ENCODE assay signal across 18 mouse cellular contexts in genomic region chr17:13680318-13680717, GRCm38 (mm10).
DNase-seq lines count a peak whose midpoint lies in the region; ATAC-seq and TF ChIP-seq lines count a peak whose summit lies in the region.
"Had no signal": no experiment of that assay in that cellular context is flagged by ENCODE, and none has a peak within 500 bp of the region (broad histone marks: within the 10 kb centered on the region; RNA-seq: fewer than 3 reads in every experiment).

No protein-coding gene starts in this region.

- H3K27me3 ChIP-seq in heart, embryonic 10.5 days (ENCODE audit: insufficient read depth, poor library complexity, severe bottlenecking): no peaks in the 10 kb centered on the region
- no peaks in the 10 kb centered on the region for H3K27me3 ChIP-seq in midbrain, embryonic 10.5 days (ENCODE audit: low read depth, poor library complexity, severe bottlenecking)
- no peaks in the 10 kb centered on the region for H3K27me3 ChIP-seq in midbrain, embryonic 11.5 days (ENCODE audit: control insufficient read depth, insufficient read depth, low read length)
- no peaks in the 10 kb centered on the region for H3K27me3 ChIP-seq in forebrain, embryonic 13.5 days
- no peaks in the 10 kb centered on the region for H3K27me3 ChIP-seq in hindbrain, postnatal 0 days (ENCODE audit: insufficient read depth, low read length)
- H3K27me3 ChIP-seq: heart, embryonic 15.5 days; limb, embryonic 13.5 days; liver, embryonic 15.5 days had no signal

- H3K4me2 ChIP-seq in midbrain, embryonic 11.5 days: no peak overlapping the region
- no peak overlapping the region for H3K4me2 ChIP-seq in forebrain, embryonic 13.5 days
- H3K4me2 ChIP-seq in hindbrain, postnatal 0 days (ENCODE audit: low read depth, low read length): no peak overlapping the region; the same call in 1 of the 2 replicates
- H3K4me2 ChIP-seq: heart, embryonic 15.5 days; limb, embryonic 13.5 days; liver, embryonic 15.5 days had no signal

- 0 out of 2 replicates have a peak, but pooled peaks cover 3% of the 10 kb centered on the region for H3K9me3 ChIP-seq in heart, embryonic 10.5 days
- no peaks in the 10 kb centered on the region for H3K9me3 ChIP-seq in midbrain, embryonic 10.5 days (replicated peaks)
- H3K9me3 ChIP-seq in midbrain, embryonic 11.5 days (ENCODE audit: control insufficient read depth, low read length): no peaks in the 10 kb centered on the region
- H3K9me3 ChIP-seq in forebrain, embryonic 13.5 days (replicated peaks): no peaks in the 10 kb centered on the region
- H3K9me3 ChIP-seq in hindbrain, postnatal 0 days (ENCODE audit: low read length): no peaks in the 10 kb centered on the region; the same call in 1 of the 2 replicates
- H3K9me3 ChIP-seq: embryonic facial prominence, embryonic 10.5 days; heart, embryonic 15.5 days; limb, embryonic 13.5 days; liver, embryonic 15.5 days had no signal

- no peak overlapping the region for H3K4me3 ChIP-seq in heart, embryonic 10.5 days
- H3K4me3 ChIP-seq in midbrain, embryonic 10.5 days: no peak overlapping the region
- no peak overlapping the region for H3K4me3 ChIP-seq in midbrain, embryonic 11.5 days (ENCODE audit: low read depth, low read length)
- no peak overlapping the region for H3K4me3 ChIP-seq in forebrain, embryonic 13.5 days
- H3K4me3 ChIP-seq in hindbrain, postnatal 0 days (ENCODE audit: low read length): no peak overlapping the region
- H3K4me3 ChIP-seq: embryonic facial prominence, embryonic 10.5 days; heart, embryonic 15.5 days; limb, embryonic 13.5 days; liver, embryonic 15.5 days had no signal

- no peak for DNase-seq in heart, embryonic 10.5 days (ENCODE audit: low spot score)
- no peak for DNase-seq in heart, adult 11 months
- no peak for DNase-seq in midbrain, embryonic 10.5 days (ENCODE audit: low spot score)
- no peak for DNase-seq in midbrain, embryonic 11.5 days (ENCODE audit: low spot score, missing footprints)
- DNase-seq in hindbrain, postnatal 0 days (ENCODE audit: low spot score): peak; percentile 25
- DNase-seq in left cerebral cortex, adult 11 months (ENCODE audit: low spot score): no peak
- no peak for DNase-seq in MN1 (ENCODE audit: low spot score)
- DNase-seq: adrenal gland, adult 8-10 months; gastrocnemius, postnatal 25 days; thymus, postnatal 14 days had no signal

- peak; percentile 17; the same call in 1 of the 2 replicates for TF ChIP-seq CTCF in hindbrain, postnatal 0 days (IDR thresholded peaks at IDR 0.05; ENCODE audit: low read depth)

- H3K27ac ChIP-seq in heart, embryonic 10.5 days: peak overlapping the region; percentile 69
- peak overlapping the region; percentile 52; the same call in 1 of the 2 replicates for H3K27ac ChIP-seq in midbrain, embryonic 10.5 days (replicated peaks)
- no peak overlapping the region; the same call in 1 of the 2 replicates for H3K27ac ChIP-seq in midbrain, embryonic 11.5 days (ENCODE audit: low read depth, low read length)
- peak overlapping the region; percentile 76 for H3K27ac ChIP-seq in forebrain, embryonic 13.5 days
- peak overlapping the region; percentile 71 for H3K27ac ChIP-seq in hindbrain, postnatal 0 days
- H3K27ac ChIP-seq: embryonic facial prominence, embryonic 10.5 days; kidney, postnatal 0 days; limb, embryonic 13.5 days; liver, embryonic 15.5 days had no signal

- 59% methylated on average over 4 of the region's 4 CpGs for WGBS in heart, embryonic 10.5 days
- 73% methylated on average over 4 of the region's 4 CpGs for WGBS in midbrain, embryonic 10.5 days
- WGBS in midbrain, embryonic 11.5 days: 77% methylated on average over 4 of the region's 4 CpGs
- WGBS in forebrain, embryonic 13.5 days: 62% methylated on average over 4 of the region's 4 CpGs
- WGBS in hindbrain, postnatal 0 days: 55% methylated on average over 4 of the region's 4 CpGs

- no peak for ATAC-seq in midbrain, embryonic 11.5 days (ENCODE audit: low FRiP score)
- ATAC-seq in forebrain, embryonic 13.5 days: no peak
- ATAC-seq in hindbrain, postnatal 0 days: 0 out of 2 replicates have a peak, but pooled peaks have one; percentile 4
- ATAC-seq: inflammation-experienced regulatory T-cells, adult 6 months; lung, postnatal 0 days had no signal

- H3K36me3 ChIP-seq in heart, embryonic 10.5 days: peaks cover 4% of the 10 kb centered on the region; the same call in 1 of the 2 replicates
- H3K36me3 ChIP-seq in midbrain, embryonic 10.5 days: no peaks in the 10 kb centered on the region
- no peaks in the 10 kb centered on the region for H3K36me3 ChIP-seq in midbrain, embryonic 11.5 days (ENCODE audit: control insufficient read depth, insufficient read depth, low read length)
- H3K36me3 ChIP-seq in forebrain, embryonic 13.5 days (ENCODE audit: poor library complexity, severe bottlenecking): no peaks in the 10 kb centered on the region
- H3K36me3 ChIP-seq in hindbrain, postnatal 0 days (ENCODE audit: insufficient read depth, low read length): no peaks in the 10 kb centered on the region
- H3K36me3 ChIP-seq: embryonic facial prominence, embryonic 10.5 days; heart, embryonic 15.5 days; limb, embryonic 13.5 days; liver, embryonic 15.5 days had no signal

- peaks cover 70% of the 10 kb centered on the region for H3K4me1 ChIP-seq in heart, embryonic 10.5 days
- H3K4me1 ChIP-seq in midbrain, embryonic 10.5 days: peaks cover 70% of the 10 kb centered on the region
- H3K4me1 ChIP-seq in midbrain, embryonic 11.5 days (ENCODE audit: control insufficient read depth, insufficient read depth, low read length): peaks cover 20% of the 10 kb centered on the region
- H3K4me1 ChIP-seq in forebrain, embryonic 13.5 days: peaks cover 54% of the 10 kb centered on the region
- peaks cover 24% of the 10 kb centered on the region for H3K4me1 ChIP-seq in hindbrain, postnatal 0 days (ENCODE audit: insufficient read depth, low read length)

- no peak overlapping the region for H3K9ac ChIP-seq in midbrain, embryonic 11.5 days (ENCODE audit: low read length)
- H3K9ac ChIP-seq in forebrain, embryonic 13.5 days: no peak overlapping the region
- no peak overlapping the region for H3K9ac ChIP-seq in hindbrain, postnatal 0 days (replicated peaks; ENCODE audit: low read length)
- H3K9ac ChIP-seq: limb, embryonic 13.5 days; liver, embryonic 15.5 days had no signal
